Comparison of ENCODE assay signal across 39 mouse cellular contexts in the genomic region with DNA sequence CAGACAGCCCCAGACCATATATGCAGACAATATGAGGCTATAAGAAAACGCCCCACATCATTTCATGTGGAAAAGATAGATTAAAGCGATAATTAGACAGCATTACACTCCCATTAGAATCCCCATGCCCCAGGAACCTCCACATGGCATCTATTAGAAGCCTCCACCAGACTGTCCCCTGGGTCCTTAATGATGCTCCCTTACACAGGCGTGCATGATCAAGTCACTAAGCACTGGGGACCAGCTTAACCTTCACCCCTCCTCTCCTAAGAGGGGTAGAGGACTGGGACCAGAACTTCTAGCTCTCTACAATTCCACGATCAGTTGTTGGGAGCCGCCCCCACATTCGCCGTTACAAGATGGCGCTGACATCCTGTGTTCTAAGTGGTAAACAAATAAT. TPM values are rescaled to one million over a fixed set of nuclear protein-coding genes. Genes with fewer than 3 reads are reported as not detected.
"Had no signal": no experiment of that assay in that cellular context is flagged by ENCODE, and none has a peak within 500 bp of the region (broad histone marks: within the 10 kb centered on the region; RNA-seq: fewer than 3 reads in every experiment).

No protein-coding gene starts in this region.

- H3K9me3 ChIP-seq: heart, embryonic 10.5 days; heart, embryonic 12.5 days; heart, embryonic 13.5 days; heart, embryonic 15.5 days; hindbrain, embryonic 13.5 days; hindbrain, embryonic 15.5 days; intestine, embryonic 15.5 days; kidney, embryonic 15.5 days had no signal

- H3K4me2 ChIP-seq: heart, embryonic 12.5 days; heart, embryonic 13.5 days; heart, embryonic 15.5 days; hindbrain, embryonic 12.5 days; hindbrain, embryonic 13.5 days; hindbrain, embryonic 14.5 days; hindbrain, embryonic 15.5 days; intestine, embryonic 15.5 days; kidney, embryonic 15.5 days had no signal

- H3K36me3 ChIP-seq: heart, embryonic 10.5 days; heart, embryonic 12.5 days; heart, embryonic 13.5 days; heart, embryonic 15.5 days; hindbrain, embryonic 10.5 days; hindbrain, embryonic 12.5 days; hindbrain, embryonic 13.5 days; hindbrain, embryonic 15.5 days; intestine, embryonic 15.5 days; kidney, embryonic 15.5 days had no signal

- DNase-seq: heart, postnatal 10 days; heart, postnatal 14 days; heart, postnatal 36 days; heart, postnatal 4 days; kidney, adult 11 months; kidney, adult 18-20 months; kidney, adult 2 months; kidney, adult 8-10 months; kidney, adult 9 months; kidney, postnatal 10 days; kidney, postnatal 14 days; kidney, postnatal 25 days; kidney, postnatal 36 days; kidney, postnatal 4 days; layer of hippocampus, adult 9-11 months; layer of hippocampus, postnatal 36 days had no signal

- ATAC-seq: hindbrain, embryonic 16.5 days; hindbrain, postnatal 0 days; inflammation-experienced regulatory T-cells, adult 6 months; intestine, embryonic 15.5 days; intestine, embryonic 16.5 days; intestine, postnatal 0 days had no signal

- H3K4me1 ChIP-seq: heart, embryonic 10.5 days; heart, embryonic 12.5 days; heart, embryonic 13.5 days; heart, embryonic 15.5 days; hindbrain, embryonic 10.5 days; hindbrain, embryonic 12.5 days; hindbrain, embryonic 13.5 days; hindbrain, embryonic 15.5 days; intestine, embryonic 15.5 days; kidney, embryonic 15.5 days had no signal

- H3K9ac ChIP-seq: heart, embryonic 12.5 days; heart, embryonic 13.5 days; heart, embryonic 15.5 days; hindbrain, embryonic 12.5 days; hindbrain, embryonic 13.5 days; hindbrain, embryonic 14.5 days; hindbrain, embryonic 15.5 days; intestine, embryonic 15.5 days; kidney, embryonic 15.5 days had no signal

- H3K27ac ChIP-seq: heart, embryonic 10.5 days; heart, embryonic 13.5 days; heart, embryonic 15.5 days; hindbrain, embryonic 10.5 days; hindbrain, embryonic 12.5 days; hindbrain, embryonic 13.5 days; hindbrain, embryonic 14.5 days; hindbrain, embryonic 15.5 days; hindbrain, postnatal 0 days; intestine, embryonic 15.5 days; kidney, embryonic 15.5 days; kidney, postnatal 0 days; layer of hippocampus, adult 2 months had no signal

- H3K4me3 ChIP-seq: heart, embryonic 10.5 days; heart, embryonic 12.5 days; heart, embryonic 13.5 days; heart, embryonic 15.5 days; hindbrain, embryonic 10.5 days; hindbrain, embryonic 12.5 days; hindbrain, embryonic 13.5 days; hindbrain, embryonic 15.5 days; intestine, embryonic 15.5 days; kidney, embryonic 15.5 days; layer of hippocampus, adult 2 months had no signal

- H3K27me3 ChIP-seq: heart, embryonic 12.5 days; heart, embryonic 13.5 days; heart, embryonic 15.5 days; hindbrain, embryonic 12.5 days; hindbrain, embryonic 13.5 days; hindbrain, embryonic 15.5 days; intestine, embryonic 15.5 days; kidney, embryonic 15.5 days had no signal

RNA-seq across cellular contexts. Expression of a gene that starts 13.3 kb away (rescaled TPM):
- polyA plus RNA-seq: heart, embryonic 10.5 days; heart, embryonic 13.5 days; heart, embryonic 14.5 days; heart, embryonic 15.5 days; heart, embryonic 16.5 days; heart, postnatal 0 days; inflammation-experienced regulatory T-cells, adult 6 months; intestine, embryonic 14.5 days; intestine, postnatal 0 days; kidney, adult 2 months; kidney, embryonic 15.5 days; kidney, embryonic 16.5 days; kidney, postnatal 0 days had no signal
